Mouse (Mus musculus): ENCODE results near the gene Slc11a2.
"Not testable (repeated sequence)": the region's sequence is repeated elsewhere in the genome, so short reads cannot be mapped to it uniquely, and the experiment has no call there.

DNA sequence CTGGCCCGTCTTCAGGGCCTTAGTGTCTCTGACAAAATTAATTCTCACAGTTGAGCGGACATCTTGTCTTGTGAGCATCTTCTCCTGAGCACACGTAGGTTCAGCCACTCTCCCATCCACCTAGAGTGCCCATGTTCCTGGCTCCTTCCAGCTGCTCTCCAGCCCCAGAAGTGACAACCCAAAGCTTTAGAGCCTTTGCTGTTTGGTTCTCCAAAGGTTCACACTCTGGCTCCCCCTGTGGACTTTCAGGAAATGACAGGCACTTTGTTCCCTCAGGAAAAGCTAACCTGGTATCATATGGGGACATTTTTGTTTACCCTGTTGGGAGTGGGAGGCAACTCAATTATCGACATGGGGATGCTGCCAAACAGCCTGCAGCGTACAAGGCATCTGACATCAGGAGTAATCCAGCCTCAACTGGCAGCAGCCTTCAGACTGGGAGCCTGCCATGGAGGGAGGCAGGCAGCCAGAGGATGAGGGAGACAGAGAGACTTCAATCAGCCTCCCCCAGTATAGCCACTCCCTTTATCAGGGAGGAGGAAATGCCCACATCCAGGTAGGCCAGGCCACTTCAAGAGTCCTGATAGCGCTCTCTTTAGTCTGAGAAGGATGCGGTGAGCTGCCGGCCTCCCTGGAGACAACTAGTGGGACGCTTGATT lies 46.9 kb downstream of the Slc11a2 start:
- not testable (repeated sequence) for TF ChIP-seq CTCF (IDR thresholded peaks at IDR 0.05; ENCODE audit: low read depth, low read length); POLR2A (IDR thresholded peaks at IDR 0.05; ENCODE audit: borderline replicate concordance, low read depth, low read length)

Data from bone marrow macrophage, adult 2 months (primary cell).